Mouse (Mus musculus) c-Kit-positive CD71-positive TER-119-negative erythroid progenitor cells, embryonic 14.5 days (primary cell): ENCODE results near the gene Adam6b.
"Not testable (repeated sequence)": the region's sequence is repeated elsewhere in the genome, so short reads cannot be mapped to it uniquely, and the experiment has no call there.

Experiments used
- DNase-seq: peaks from one replicate; pipeline ENCODE4 v3.0.0-alpha.2; 2013; ENCODE audit warnings: low read depth

The Adam6b gene

GRCm38 (mm10) chr12:113489211-113489610 lies at the start of gene Adam6b:
TSS of gene Adam6b (plus strand) at chr12:113489511.
- not testable (repeated sequence) for DNase-seq

- DNase-seq, result no peak
These were observed 43.2 kb upstream of the Adam6b start for GRCm38 (mm10) chr12:113446061-113446460.

GRCm38 (mm10) chr12:113476164-113476563 lies 13.1 kb upstream of the Adam6b start:
- no peak for DNase-seq

- no peak for DNase-seq
These were observed 7.2 kb upstream of the Adam6b start for GRCm38 (mm10) chr12:113482147-113482546.

GRCm38 (mm10) chr12:113482661-113483389 lies 6.5 kb upstream of the Adam6b start:
- DNase-seq, result no peak

- DNase-seq, result no peak
These were observed 5.7 kb upstream of the Adam6b start for GRCm38 (mm10) chr12:113483492-113484162.

- DNase-seq, result no peak
These were observed 4.3 kb upstream of the Adam6b start for GRCm38 (mm10) chr12:113484971-113485485.

GRCm38 (mm10) chr12:113487693-113488092 lies 1.6 kb upstream of the Adam6b start:
- DNase-seq, result peak; percentile 25

GRCm38 (mm10) chr12:113525901-113526300 lies 36.6 kb downstream of the Adam6b start:
- DNase-seq, result no peak
